Mouse (Mus musculus): Measurements from ENCODE around the gene Rsph10b.

- TF ChIP-seq CTCF (IDR thresholded peaks at IDR 0.05; ENCODE audit: extremely low read depth, insufficient read depth, low read length) (no peak), POLR2A (IDR thresholded peaks at IDR 0.05; ENCODE audit: extremely low read depth, insufficient read depth, low read length) (no peak)
Measured at GRCm38 (mm10) chr5:143902111-143902510, 30.7 kb upstream of the Rsph10b start.
